Mouse (Mus musculus): ENCODE data around the gene Foxp1. TPM values are rescaled to one million over a fixed set of nuclear protein-coding genes. Genes with fewer than 3 reads are reported as not detected.

Foxp1 gene
- polyA plus RNA-seq, 1 experiment from 2014 or later, result 18.9 TPM

GRCm38 (mm10) chr6:99221147-99221546 is 301.4 kb downstream of the Foxp1 start:
- no peak for ATAC-seq
- TF ChIP-seq CTCF (IDR thresholded peaks at IDR 0.05; ENCODE audit: low read depth) (no peak), EP300 (IDR thresholded peaks at IDR 0.05; ENCODE audit: low read depth) (no peak)
- Histone ChIP-seq H3K4me3 (ENCODE audit: low read depth, low read length) (no peak overlapping the region), H3K36me3 (replicated peaks; ENCODE audit: insufficient read depth, low read length) (no peaks in the 10 kb centered on the region), H3K27me3 (ENCODE audit: insufficient read depth, low read length) (no peaks in the 10 kb centered on the region), H3K27ac (ENCODE audit: low read depth) (no peak overlapping the region), H3K9me3 (ENCODE audit: low read length) (no peaks in the 10 kb centered on the region), H3K4me1 (ENCODE audit: insufficient read depth) (0 out of 2 replicates have a peak, but pooled peaks cover 5% of the 10 kb centered on the region), H3K9ac (replicated peaks) (no peak overlapping the region), H3K4me2 (ENCODE audit: low read depth, low read length) (no peak overlapping the region)
- 71% methylated on average over 5 of the region's 5 CpGs for WGBS (ENCODE audit: insufficient replicate concordance)
- no peak for DNase-seq

DNA sequence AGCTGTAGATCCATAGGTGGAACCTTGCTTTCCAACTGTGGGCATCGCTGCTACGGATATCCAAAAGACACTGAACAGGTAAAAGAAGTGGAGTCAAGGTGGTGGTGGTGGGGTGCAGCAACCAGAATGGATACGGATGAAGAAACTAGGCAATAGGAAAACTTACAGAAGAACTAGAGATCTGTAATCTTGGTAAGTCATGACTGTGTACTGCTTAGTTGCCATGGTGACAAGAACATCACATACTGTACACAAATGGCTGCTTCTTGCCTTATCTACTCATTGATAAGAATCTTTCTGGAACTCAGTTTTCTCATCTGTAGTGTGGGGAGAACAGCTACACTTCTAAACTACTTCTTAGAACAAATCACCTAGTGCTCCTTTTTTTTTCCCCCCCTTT is 302.0 kb downstream of the Foxp1 start:
- ATAC-seq, result no peak
- TF ChIP-seq EP300 (IDR thresholded peaks at IDR 0.05; ENCODE audit: low read depth) (no peak), CTCF (IDR thresholded peaks at IDR 0.05; ENCODE audit: low read depth) (no peak)
- H3K4me2 ChIP-seq (ENCODE audit: low read depth, low read length), result no peak overlapping the region
- WGBS (ENCODE audit: insufficient replicate concordance), result 78% methylated on average over 3 of the region's 3 CpGs
- no peaks in the 10 kb centered on the region for H3K27me3 ChIP-seq (ENCODE audit: insufficient read depth, low read length)
- no peak for DNase-seq
- H3K9ac ChIP-seq (replicated peaks), result no peak overlapping the region
- H3K4me3 ChIP-seq (ENCODE audit: low read depth, low read length), result no peak overlapping the region
- no peaks in the 10 kb centered on the region for H3K36me3 ChIP-seq (replicated peaks; ENCODE audit: insufficient read depth, low read length)
- H3K27ac ChIP-seq (ENCODE audit: low read depth), result no peak overlapping the region
- H3K4me1 ChIP-seq (ENCODE audit: insufficient read depth), result 0 out of 2 replicates have a peak, but pooled peaks cover 5% of the 10 kb centered on the region
- no peaks in the 10 kb centered on the region for H3K9me3 ChIP-seq (ENCODE audit: low read length)

DNA sequence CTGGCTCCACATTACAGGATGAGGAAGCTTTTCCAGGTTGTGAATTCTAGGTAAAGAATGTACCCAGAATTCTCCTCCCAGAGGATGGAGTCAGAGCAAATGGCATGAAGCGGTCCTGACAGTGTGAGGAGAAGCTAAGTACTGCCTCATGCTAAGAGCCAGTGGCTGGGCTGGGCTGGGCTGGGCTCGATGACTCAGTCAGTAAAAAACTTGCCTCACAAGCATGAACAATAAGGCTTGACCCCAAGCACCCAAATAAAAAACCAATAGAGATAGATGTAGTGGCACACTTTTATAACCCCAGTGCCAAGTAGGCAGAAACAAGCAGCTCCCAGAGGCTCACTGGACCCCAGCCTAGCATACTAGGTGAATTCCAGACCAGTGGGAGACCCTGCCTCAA is 304.7 kb downstream of the Foxp1 start:
- no peak overlapping the region for H3K9ac ChIP-seq (replicated peaks)
- no peaks in the 10 kb centered on the region for H3K36me3 ChIP-seq (replicated peaks; ENCODE audit: insufficient read depth, low read length)
- H3K27me3 ChIP-seq (ENCODE audit: insufficient read depth, low read length), result no peaks in the 10 kb centered on the region
- H3K4me2 ChIP-seq (ENCODE audit: low read depth, low read length), result no peak overlapping the region
- H3K4me3 ChIP-seq (ENCODE audit: low read depth, low read length), result no peak overlapping the region
- no peak for ATAC-seq
- no peak for TF ChIP-seq CTCF (IDR thresholded peaks at IDR 0.05; ENCODE audit: low read depth)
- no peak for TF ChIP-seq EP300 (IDR thresholded peaks at IDR 0.05; ENCODE audit: low read depth)
- H3K27ac ChIP-seq (ENCODE audit: low read depth), result no peak overlapping the region
- no peaks in the 10 kb centered on the region for H3K4me1 ChIP-seq (ENCODE audit: insufficient read depth)
- DNase-seq, result no peak
- WGBS (ENCODE audit: insufficient replicate concordance), result 67% methylated on average over 2 of the region's 2 CpGs
- H3K9me3 ChIP-seq (ENCODE audit: low read length), result no peaks in the 10 kb centered on the region

DNA sequence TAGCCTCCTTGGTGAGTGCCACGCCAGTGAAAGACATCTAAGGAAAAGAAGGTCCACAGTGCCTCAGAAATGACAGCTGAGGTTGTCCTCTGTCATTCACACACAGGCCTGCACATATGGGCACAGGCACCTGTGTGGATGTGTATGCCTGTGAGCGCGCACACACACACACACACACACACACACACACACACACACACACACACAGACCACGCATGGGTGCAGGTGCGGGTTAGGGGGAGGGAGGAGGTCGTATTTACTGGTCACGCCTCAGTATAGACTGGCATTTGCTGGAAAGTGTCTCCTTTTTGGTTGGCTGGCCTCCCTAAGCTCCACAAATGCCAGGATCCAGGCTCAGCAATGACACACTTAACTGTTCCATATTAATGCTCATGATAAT is 305.4 kb downstream of the Foxp1 start:
- Histone ChIP-seq H3K9ac (replicated peaks) (no peak overlapping the region), H3K27me3 (ENCODE audit: insufficient read depth, low read length) (no peaks in the 10 kb centered on the region), H3K4me2 (ENCODE audit: low read depth, low read length) (no peak overlapping the region), H3K4me1 (ENCODE audit: insufficient read depth) (peaks cover 6% of the 10 kb centered on the region; the same call in 1 of the 2 replicates), H3K4me3 (ENCODE audit: low read depth, low read length) (no peak overlapping the region), H3K36me3 (replicated peaks; ENCODE audit: insufficient read depth, low read length) (no peaks in the 10 kb centered on the region), H3K9me3 (ENCODE audit: low read length) (no peaks in the 10 kb centered on the region), H3K27ac (ENCODE audit: low read depth) (no peak overlapping the region)
- DNase-seq, result no peak
- WGBS (ENCODE audit: insufficient replicate concordance), result 86% methylated on average over 7 of the region's 7 CpGs
- TF ChIP-seq EP300 (IDR thresholded peaks at IDR 0.05; ENCODE audit: low read depth) (no peak), CTCF (IDR thresholded peaks at IDR 0.05; ENCODE audit: low read depth) (no peak)
- no peak for ATAC-seq

DNA sequence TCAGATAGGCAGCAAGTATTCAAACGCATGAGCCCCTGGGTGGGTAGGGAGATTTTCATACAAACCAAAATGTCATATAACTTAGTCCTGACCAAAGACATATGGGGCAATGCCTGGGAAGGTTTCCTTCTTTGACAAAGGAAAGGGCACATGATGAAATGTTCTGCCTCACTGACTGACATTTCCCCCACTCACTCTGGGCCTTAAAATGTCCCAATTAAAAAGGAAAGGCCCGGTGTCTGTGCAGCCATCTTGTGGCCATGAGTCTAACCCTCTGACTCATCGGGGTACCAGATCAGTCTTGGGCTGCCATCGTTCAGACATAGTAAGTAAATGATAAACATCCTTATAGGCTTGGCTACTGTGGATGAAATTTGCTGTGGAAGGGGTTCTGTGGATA is 310.1 kb downstream of the Foxp1 start:
- Histone ChIP-seq H3K9me3 (ENCODE audit: low read length) (no peaks in the 10 kb centered on the region), H3K27me3 (ENCODE audit: insufficient read depth, low read length) (no peaks in the 10 kb centered on the region), H3K27ac (ENCODE audit: low read depth) (peak overlapping the region; percentile 44; the same call in 1 of the 2 replicates), H3K36me3 (replicated peaks; ENCODE audit: insufficient read depth, low read length) (no peaks in the 10 kb centered on the region), H3K4me2 (ENCODE audit: low read depth, low read length) (no peak overlapping the region), H3K4me1 (ENCODE audit: insufficient read depth) (peaks cover 20% of the 10 kb centered on the region), H3K9ac (replicated peaks) (no peak overlapping the region), H3K4me3 (ENCODE audit: low read depth, low read length) (no peak overlapping the region)
- TF ChIP-seq CTCF (IDR thresholded peaks at IDR 0.05; ENCODE audit: low read depth) (no peak), EP300 (IDR thresholded peaks at IDR 0.05; ENCODE audit: low read depth) (no peak)
- DNase-seq (no peak), ATAC-seq (no peak)
- WGBS (ENCODE audit: insufficient replicate concordance), result 67% methylated on average over 4 of the region's 4 CpGs

GRCm38 (mm10) chr6:99211663-99212333 is 310.7 kb downstream of the Foxp1 start:
- H3K27me3 ChIP-seq (ENCODE audit: insufficient read depth, low read length), result no peaks in the 10 kb centered on the region
- no peaks in the 10 kb centered on the region for H3K36me3 ChIP-seq (replicated peaks; ENCODE audit: insufficient read depth, low read length)
- no peak for TF ChIP-seq EP300 (IDR thresholded peaks at IDR 0.05; ENCODE audit: low read depth)
- no peak for TF ChIP-seq CTCF (IDR thresholded peaks at IDR 0.05; ENCODE audit: low read depth)
- H3K4me3 ChIP-seq (ENCODE audit: low read depth, low read length), result no peak overlapping the region
- H3K9ac ChIP-seq (replicated peaks), result no peak overlapping the region
- H3K27ac ChIP-seq (ENCODE audit: low read depth), result peak overlapping the region; percentile 44
- ATAC-seq (peak; percentile 43), DNase-seq (no peak)
- H3K9me3 ChIP-seq (ENCODE audit: low read length), result no peaks in the 10 kb centered on the region
- H3K4me2 ChIP-seq (ENCODE audit: low read depth, low read length), result no peak overlapping the region
- WGBS (ENCODE audit: insufficient replicate concordance), result 47% methylated on average over 5 of the region's 5 CpGs
- H3K4me1 ChIP-seq (ENCODE audit: insufficient read depth), result peaks cover 25% of the 10 kb centered on the region
